ENCODE assay signal across 21 mouse cellular contexts in genomic region chr7:82720906-82721305, GRCm38 (mm10).
DNase-seq lines count a peak whose midpoint lies in the region; ATAC-seq and TF ChIP-seq lines count a peak whose summit lies in the region.
"Had no signal": no experiment of that assay in that cellular context is flagged by ENCODE, and none has a peak within 500 bp of the region (broad histone marks: within the 10 kb centered on the region; RNA-seq: fewer than 3 reads in every experiment).

No protein-coding gene starts in this region.

- intact Hi-C loops in heart, postnatal 25 days (cut with DNase I), result no loop called here
- intact Hi-C loops in gastrocnemius, adult 2 months (cut with DNase I), result no loop called here

- no peak overlapping the region for H3K4me3 ChIP-seq in heart, embryonic 10.5 days
- H3K4me3 ChIP-seq in midbrain, embryonic 11.5 days (ENCODE audit: low read depth, low read length), result no peak overlapping the region
- no peak overlapping the region for H3K4me3 ChIP-seq in midbrain, postnatal 0 days (ENCODE audit: low read depth, low read length)
- no peak overlapping the region for H3K4me3 ChIP-seq in stomach, embryonic 15.5 days (replicated peaks)
- H3K4me3 ChIP-seq in gastrocnemius, adult 2 months, result no peak overlapping the region
- H3K4me3 ChIP-seq: liver, embryonic 12.5 days; midbrain, embryonic 13.5 days had no signal

- no peak for TF ChIP-seq CTCF in midbrain, postnatal 0 days (IDR thresholded peaks at IDR 0.05)
- TF ChIP-seq CTCF in gastrocnemius, adult 2 months (IDR thresholded peaks at IDR 0.05), result no peak

- no peak for ATAC-seq in midbrain, embryonic 11.5 days (ENCODE audit: low FRiP score)
- ATAC-seq in midbrain, postnatal 0 days (ENCODE audit: low FRiP score), result no peak
- ATAC-seq in stomach, embryonic 15.5 days (ENCODE audit: insufficient read depth, low FRiP score, low read depth), result peak; percentile 30; the same call in 1 of the 2 replicates
- ATAC-seq: forebrain, embryonic 16.5 days; liver, embryonic 12.5 days; midbrain, embryonic 13.5 days had no signal

- H3K4me1 ChIP-seq in heart, embryonic 10.5 days, result peaks cover 47% of the 10 kb centered on the region
- H3K4me1 ChIP-seq in midbrain, embryonic 11.5 days (ENCODE audit: control insufficient read depth, insufficient read depth, low read length), result peaks cover 11% of the 10 kb centered on the region
- H3K4me1 ChIP-seq in midbrain, postnatal 0 days (ENCODE audit: insufficient read depth, low read length), result no peaks in the 10 kb centered on the region
- 0 out of 2 replicates have a peak, but pooled peaks cover 6% of the 10 kb centered on the region for H3K4me1 ChIP-seq in stomach, embryonic 15.5 days

- DNase-seq in heart, embryonic 10.5 days (ENCODE audit: low spot score), result no peak
- DNase-seq in heart, postnatal 25 days (ENCODE audit: low spot score), result no peak
- DNase-seq in midbrain, embryonic 11.5 days (ENCODE audit: low spot score, missing footprints), result peak; percentile 82
- DNase-seq in midbrain, postnatal 0 days (ENCODE audit: low spot score), result no peak
- peak; percentile 80 for DNase-seq in forelimb bud, embryonic 11.5 days (ENCODE audit: low read depth, low spot score)
- DNase-seq in Muller cell, postnatal 12 days (ENCODE audit: inconsistent ontology term), result no peak
- no peak for DNase-seq in gastrocnemius, adult 2 months
- DNase-seq: adrenal gland, postnatal 10 days; B cell, adult 2 months; cerebellum, adult 9-11 months; gastrocnemius, postnatal 25 days; kidney, adult 11 months; lung, postnatal 10 days; right cerebral cortex, postnatal 4 days; thymus, postnatal 36 days had no signal

- peak overlapping the region; percentile 59 for H3K27ac ChIP-seq in heart, embryonic 10.5 days
- no peak overlapping the region for H3K27ac ChIP-seq in midbrain, embryonic 11.5 days (ENCODE audit: low read depth, low read length)
- no peak overlapping the region for H3K27ac ChIP-seq in midbrain, postnatal 0 days (ENCODE audit: low read depth, low read length)
- H3K27ac ChIP-seq in stomach, embryonic 15.5 days, result peak overlapping the region; percentile 36; the same call in 1 of the 2 replicates
- H3K27ac ChIP-seq in gastrocnemius, adult 2 months, result no peak overlapping the region
- H3K27ac ChIP-seq: hindbrain, embryonic 14.5 days; liver, embryonic 12.5 days; midbrain, embryonic 13.5 days had no signal

- no peaks in the 10 kb centered on the region for H3K27me3 ChIP-seq in heart, embryonic 10.5 days (ENCODE audit: insufficient read depth, poor library complexity, severe bottlenecking)
- H3K27me3 ChIP-seq in midbrain, embryonic 11.5 days (ENCODE audit: control insufficient read depth, insufficient read depth, low read length), result no peaks in the 10 kb centered on the region
- no peaks in the 10 kb centered on the region for H3K27me3 ChIP-seq in midbrain, postnatal 0 days (ENCODE audit: insufficient read depth, low read length)
- H3K27me3 ChIP-seq in stomach, embryonic 15.5 days (replicated peaks), result no peaks in the 10 kb centered on the region
- H3K27me3 ChIP-seq: liver, embryonic 12.5 days; midbrain, embryonic 13.5 days had no signal

- no peaks in the 10 kb centered on the region for H3K9me3 ChIP-seq in heart, embryonic 10.5 days
- no peaks in the 10 kb centered on the region for H3K9me3 ChIP-seq in midbrain, embryonic 11.5 days (ENCODE audit: control insufficient read depth, low read length)
- H3K9me3 ChIP-seq in midbrain, postnatal 0 days (ENCODE audit: low read length), result no peaks in the 10 kb centered on the region
- H3K9me3 ChIP-seq in stomach, embryonic 15.5 days, result no peaks in the 10 kb centered on the region
- H3K9me3 ChIP-seq: G1E; liver, embryonic 12.5 days; midbrain, embryonic 13.5 days had no signal

- no peak overlapping the region for H3K9ac ChIP-seq in midbrain, embryonic 11.5 days (ENCODE audit: low read length)
- no peak overlapping the region for H3K9ac ChIP-seq in midbrain, postnatal 0 days (replicated peaks; ENCODE audit: low read length, poor library complexity, severe bottlenecking)
- no peak overlapping the region for H3K9ac ChIP-seq in stomach, embryonic 15.5 days
- H3K9ac ChIP-seq: hindbrain, embryonic 14.5 days; liver, embryonic 12.5 days; midbrain, embryonic 13.5 days had no signal

- no peak overlapping the region for H3K4me2 ChIP-seq in midbrain, embryonic 11.5 days
- H3K4me2 ChIP-seq in midbrain, postnatal 0 days (ENCODE audit: low read depth, low read length, poor library complexity, severe bottlenecking), result no peak overlapping the region
- H3K4me2 ChIP-seq in stomach, embryonic 15.5 days, result no peak overlapping the region
- H3K4me2 ChIP-seq: hindbrain, embryonic 14.5 days; liver, embryonic 12.5 days; midbrain, embryonic 13.5 days had no signal

- WGBS in heart, embryonic 10.5 days, result 15% methylated on average over 7 of the region's 7 CpGs
- WGBS in midbrain, embryonic 11.5 days, result 80% methylated on average over 7 of the region's 7 CpGs
- 72% methylated on average over 7 of the region's 7 CpGs for WGBS in midbrain, postnatal 0 days
- 22% methylated on average over 7 of the region's 7 CpGs for WGBS in stomach, embryonic 15.5 days

- no peaks in the 10 kb centered on the region for H3K36me3 ChIP-seq in heart, embryonic 10.5 days
- H3K36me3 ChIP-seq in midbrain, embryonic 11.5 days (ENCODE audit: control insufficient read depth, insufficient read depth, low read length), result no peaks in the 10 kb centered on the region
- H3K36me3 ChIP-seq in midbrain, postnatal 0 days (ENCODE audit: insufficient read depth, low read length), result no peaks in the 10 kb centered on the region
- H3K36me3 ChIP-seq in stomach, embryonic 15.5 days, result no peaks in the 10 kb centered on the region
- H3K36me3 ChIP-seq: midbrain, embryonic 13.5 days had no signal

Comparison
In these comparisons a context has a peak if more than half of its experiments do, and no peak if none do; other contexts are left out.
1. DNase-seq: peak in midbrain, embryonic 11.5 days (single experiment) and forelimb bud, embryonic 11.5 days (single experiment); none in heart, embryonic 10.5 days (single experiment), heart, postnatal 25 days (single experiment), midbrain, postnatal 0 days (single experiment), Muller cell, postnatal 12 days (single experiment) and gastrocnemius, adult 2 months (single experiment).
2. H3K27ac ChIP-seq: peak in heart, embryonic 10.5 days (single experiment) and stomach, embryonic 15.5 days (single experiment); none in midbrain, embryonic 11.5 days (single experiment), midbrain, postnatal 0 days (single experiment) and gastrocnemius, adult 2 months (single experiment).